Mouse (Mus musculus) neutrophil, adult 5-6 weeks (primary cell): Measurements from ENCODE around the gene Ar. TPM values are rescaled to one million over a fixed set of nuclear protein-coding genes. Genes with fewer than 3 reads are reported as not detected.

Experiments used
- ATAC-seq: fragments of 151-379, 151-347 bp; 2 replicates; pipeline ENCODE4 v1.8.0; 2017; ENCODE audit warnings: mild to moderate bottlenecking, moderate TSS enrichment; ENCODE audit not compliant: insufficient number of reproducible peaks, poor library complexity, low FRiP score, severe bottlenecking; ENCODE audit errors: extremely low read depth
- total RNA-seq: library from RNA; stranded (forward); fragments of 200-1000 nt; gene quantifications from 2 replicates; pipeline ENCODE4 v1.2.3, GENCODE M21; 2017

Ar gene
- 0.12 and 0.23 TPM in 2 replicates for total RNA-seq

- ATAC-seq = no peak
Measured at GRCm38 (mm10) chrX:98148531-98149342, at the start of gene Ar. Gene Ar (plus strand): TSS chrX:98148769.

GRCm38 (mm10) chrX:98149724-98150392 is 1.3 kb downstream of the Ar start:
- no peak for ATAC-seq

GRCm38 (mm10) chrX:98150393-98151119 is 2.0 kb downstream of the Ar start:
- no peak for ATAC-seq

GRCm38 (mm10) chrX:98189759-98190158 is 41.2 kb downstream of the Ar start:
- ATAC-seq = no peak

- ATAC-seq = no peak
Measured at GRCm38 (mm10) chrX:98205766-98206165, 57.2 kb downstream of the Ar start.

- no peak for ATAC-seq
Measured at GRCm38 (mm10) chrX:98207166-98207565, 58.6 kb downstream of the Ar start.

GRCm38 (mm10) chrX:98216103-98216502 is 67.5 kb downstream of the Ar start:
- no peak for ATAC-seq

GRCm38 (mm10) chrX:98239011-98239410 is 90.4 kb downstream of the Ar start:
- ATAC-seq = no peak

- ATAC-seq = no peak
Measured at GRCm38 (mm10) chrX:98245108-98245507, 96.5 kb downstream of the Ar start.

GRCm38 (mm10) chrX:98248363-98248762 is 99.8 kb downstream of the Ar start:
- ATAC-seq = no peak

GRCm38 (mm10) chrX:98259620-98260019 is 111.1 kb downstream of the Ar start:
- peak; percentile 26; the same call in 1 of the 2 replicates for ATAC-seq

GRCm38 (mm10) chrX:98265755-98266154 is 117.2 kb downstream of the Ar start:
- ATAC-seq = no peak

GRCm38 (mm10) chrX:98271361-98271760 is 122.8 kb downstream of the Ar start:
- no peak for ATAC-seq

- no peak for ATAC-seq
Measured at GRCm38 (mm10) chrX:98291763-98292162, 143.2 kb downstream of the Ar start.

- no peak for ATAC-seq
Measured at GRCm38 (mm10) chrX:98300685-98301084, 152.1 kb downstream of the Ar start.

- ATAC-seq = no peak
Measured at GRCm38 (mm10) chrX:98301924-98302323, 153.4 kb downstream of the Ar start.

GRCm38 (mm10) chrX:98315961-98316360 is 167.4 kb downstream of the Ar start:
- no peak for ATAC-seq

- no peak for ATAC-seq
Measured at GRCm38 (mm10) chrX:98317483-98317882, 168.9 kb downstream of the Ar start.

GRCm38 (mm10) chrX:98323105-98323504 is 174.5 kb downstream of the Ar start:
- no peak for ATAC-seq

GRCm38 (mm10) chrX:98347481-98347880 is 198.9 kb downstream of the Ar start:
- ATAC-seq = no peak
